Mouse (Mus musculus): ENCODE data around the gene Atp2b1.

DNA sequence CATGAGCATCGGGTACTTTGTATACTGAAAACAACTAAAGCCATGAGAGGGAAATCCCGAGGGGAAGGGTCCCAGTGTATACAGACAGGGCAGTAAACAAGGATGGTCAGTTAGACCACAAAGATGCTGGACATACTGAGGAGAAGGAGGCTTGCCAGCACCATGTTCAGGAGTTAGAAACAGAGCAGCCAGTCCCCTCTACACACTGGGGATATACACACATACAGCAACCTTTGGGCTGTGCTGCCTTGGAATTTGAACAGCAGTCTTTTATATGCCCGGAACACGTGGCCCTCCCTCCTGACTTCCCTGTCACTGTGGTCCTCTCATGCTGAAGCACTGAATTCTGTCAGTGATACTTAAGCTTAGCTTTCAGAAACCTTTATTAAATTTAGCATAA is 10.9 kb downstream of the Atp2b1 start:
- TF ChIP-seq MYOG (IDR thresholded peaks at IDR 0.05; ENCODE audit: control insufficient read depth in 1 of 3, insufficient read depth in 1 of 3, insufficient read length in 2 of 3, low read depth in 2 of 3) (no peak), E2F4 (IDR thresholded peaks at IDR 0.05; ENCODE audit: insufficient read depth) (no peak), POLR2A (IDR thresholded peaks at IDR 0.05; ENCODE audit: insufficient read length, low read depth) (no peak), POLR2AphosphoS2 (IDR thresholded peaks at IDR 0.05; ENCODE audit: insufficient read length, low read depth) (no peak)
